In genomic region chr13:69487108-69487507, GRCm38 (mm10) we compare ENCODE assay signal across 18 mouse cellular contexts. TPM values are rescaled to one million over a fixed set of nuclear protein-coding genes. Genes with fewer than 3 reads are reported as not detected.
DNase-seq lines count a peak whose midpoint lies in the region; ATAC-seq and TF ChIP-seq lines count a peak whose summit lies in the region.
"Had no signal": no experiment of that assay in that cellular context is flagged by ENCODE, and none has a peak within 500 bp of the region (broad histone marks: within the 10 kb centered on the region; RNA-seq: fewer than 3 reads in every experiment).

No protein-coding gene starts in this region.

- H3K27ac ChIP-seq in embryonic facial prominence, embryonic 13.5 days = no peak overlapping the region
- no peak overlapping the region for H3K27ac ChIP-seq in embryonic facial prominence, embryonic 10.5 days (replicated peaks)
- H3K27ac ChIP-seq in intestine, embryonic 15.5 days = no peak overlapping the region
- no peak overlapping the region for H3K27ac ChIP-seq in intestine, embryonic 16.5 days (ENCODE audit: low read length)
- no peak overlapping the region for H3K27ac ChIP-seq in lung, postnatal 0 days (ENCODE audit: low read length)
- no peak overlapping the region for H3K27ac ChIP-seq in embryonic facial prominence, embryonic 15.5 days (replicated peaks)
- H3K27ac ChIP-seq in left cerebral cortex, adult 2 months = no peak overlapping the region
- H3K27ac ChIP-seq: heart, adult 2 months; liver, embryonic 15.5 days had no signal

- H3K4me1 ChIP-seq in embryonic facial prominence, embryonic 13.5 days = peaks cover 28% of the 10 kb centered on the region
- H3K4me1 ChIP-seq in embryonic facial prominence, embryonic 10.5 days = peaks cover 24% of the 10 kb centered on the region
- H3K4me1 ChIP-seq in intestine, embryonic 15.5 days (replicated peaks) = peaks cover 9% of the 10 kb centered on the region; the same call in 1 of the 2 replicates
- H3K4me1 ChIP-seq in intestine, embryonic 16.5 days (ENCODE audit: control insufficient read depth, insufficient read depth, low read length) = peaks cover 11% of the 10 kb centered on the region
- peaks cover 11% of the 10 kb centered on the region for H3K4me1 ChIP-seq in lung, postnatal 0 days (ENCODE audit: insufficient read depth, low read depth, low read length)
- peaks cover 16% of the 10 kb centered on the region for H3K4me1 ChIP-seq in embryonic facial prominence, embryonic 15.5 days
- H3K4me1 ChIP-seq: liver, embryonic 15.5 days had no signal

- DNase-seq in embryonic facial prominence, embryonic 10.5 days (ENCODE audit: low spot score) = no peak
- DNase-seq in lung, postnatal 0 days (ENCODE audit: low spot score) = peak; percentile 51
- no peak for DNase-seq in lung, postnatal 4 days
- no peak for DNase-seq in left cerebral cortex, adult 2 months (ENCODE audit: extremely low spot score in 1 of 2, low spot score in 2 of 2)
- DNase-seq: cerebellum, adult 11-12 months; cerebellum, postnatal 36 days; gastrocnemius, postnatal 10 days; heart, adult 2 months; heart, postnatal 36 days; kidney, postnatal 10 days; spleen, adult 18-20 months had no signal

- H3K4me3 ChIP-seq in embryonic facial prominence, embryonic 13.5 days = no peak overlapping the region
- H3K4me3 ChIP-seq in embryonic facial prominence, embryonic 10.5 days = no peak overlapping the region
- no peak overlapping the region for H3K4me3 ChIP-seq in intestine, embryonic 15.5 days (replicated peaks)
- H3K4me3 ChIP-seq in intestine, embryonic 16.5 days (ENCODE audit: low read length) = no peak overlapping the region
- H3K4me3 ChIP-seq in lung, postnatal 0 days (ENCODE audit: low read depth, low read length) = no peak overlapping the region
- H3K4me3 ChIP-seq in embryonic facial prominence, embryonic 15.5 days (replicated peaks) = peak overlapping the region; percentile 17; the same call in 1 of the 2 replicates
- H3K4me3 ChIP-seq in left cerebral cortex, adult 2 months = no peak overlapping the region; the same call in 1 of the 2 replicates
- H3K4me3 ChIP-seq: heart, adult 2 months; liver, embryonic 15.5 days; megakaryocyte, embryonic 14.5 days had no signal

- no peak for TF ChIP-seq CTCF in lung, postnatal 0 days (IDR thresholded peaks at IDR 0.05)
- no peak; the same call in 1 of the 2 replicates for TF ChIP-seq CTCF in left cerebral cortex, adult 2 months (IDR thresholded peaks at IDR 0.05)

- TF ChIP-seq EP300 in lung, postnatal 0 days (IDR thresholded peaks at IDR 0.05) = peak; percentile 56

- H3K9ac ChIP-seq in embryonic facial prominence, embryonic 13.5 days = no peak overlapping the region
- no peak overlapping the region for H3K9ac ChIP-seq in intestine, embryonic 15.5 days
- no peak overlapping the region for H3K9ac ChIP-seq in intestine, embryonic 16.5 days (ENCODE audit: low read depth, low read length)
- H3K9ac ChIP-seq in lung, postnatal 0 days (replicated peaks; ENCODE audit: low read depth) = no peak overlapping the region
- H3K9ac ChIP-seq in embryonic facial prominence, embryonic 15.5 days = no peak overlapping the region
- H3K9ac ChIP-seq: liver, embryonic 15.5 days had no signal

- 81% methylated on average over 7 of the region's 7 CpGs for WGBS in embryonic facial prominence, embryonic 13.5 days
- 84% methylated on average over 7 of the region's 7 CpGs for WGBS in embryonic facial prominence, embryonic 10.5 days
- 76% methylated on average over 7 of the region's 7 CpGs for WGBS in intestine, embryonic 15.5 days
- WGBS in intestine, embryonic 16.5 days = 85% methylated on average over 7 of the region's 7 CpGs
- whole genome bisulfite sequencing in lung, postnatal 0 days = 51% methylated on average over 7 of the region's 7 CpGs
- 82% methylated on average over 7 of the region's 7 CpGs for WGBS in embryonic facial prominence, embryonic 15.5 days

- intact Hi-C loops in left cerebral cortex, adult 2 months (cut with DNase I) = no loop called here

- no peak for ATAC-seq in embryonic facial prominence, embryonic 13.5 days (ENCODE audit: insufficient number of reproducible peaks, insufficient read depth, low FRiP score, low TSS enrichment, low read depth)
- no peak for ATAC-seq in intestine, embryonic 15.5 days
- ATAC-seq in intestine, embryonic 16.5 days = no peak
- ATAC-seq in lung, postnatal 0 days = peak; percentile 60
- ATAC-seq in embryonic facial prominence, embryonic 15.5 days (ENCODE audit: insufficient number of reproducible peaks, low FRiP score, low TSS enrichment, low read depth) = no peak
- ATAC-seq: inflammation-experienced regulatory T-cells, adult 6 months had no signal

- peaks cover 69% of the 10 kb centered on the region for H3K27me3 ChIP-seq in embryonic facial prominence, embryonic 13.5 days
- H3K27me3 ChIP-seq in embryonic facial prominence, embryonic 10.5 days (replicated peaks; ENCODE audit: low read depth, poor library complexity, severe bottlenecking) = peaks cover 70% of the 10 kb centered on the region
- H3K27me3 ChIP-seq in intestine, embryonic 15.5 days (replicated peaks) = peaks cover 28% of the 10 kb centered on the region
- H3K27me3 ChIP-seq in intestine, embryonic 16.5 days (replicated peaks; ENCODE audit: control insufficient read depth, insufficient read depth, low read length) = peaks cover 20% of the 10 kb centered on the region
- 0 out of 2 replicates have a peak, but pooled peaks cover 5% of the 10 kb centered on the region for H3K27me3 ChIP-seq in lung, postnatal 0 days (replicated peaks; ENCODE audit: insufficient read depth, low read length)
- H3K27me3 ChIP-seq in embryonic facial prominence, embryonic 15.5 days = peaks cover 48% of the 10 kb centered on the region

- H3K4me2 ChIP-seq in embryonic facial prominence, embryonic 13.5 days = peak overlapping the region; percentile 56; the same call in 1 of the 2 replicates
- 0 out of 2 replicates have a peak overlapping the region, but pooled peaks have one; percentile 58 for H3K4me2 ChIP-seq in intestine, embryonic 15.5 days (replicated peaks)
- H3K4me2 ChIP-seq in intestine, embryonic 16.5 days (ENCODE audit: low read depth, low read length) = no peak overlapping the region
- H3K4me2 ChIP-seq in lung, postnatal 0 days (replicated peaks; ENCODE audit: low read depth, low read length) = peak overlapping the region; percentile 52
- H3K4me2 ChIP-seq in embryonic facial prominence, embryonic 15.5 days (replicated peaks) = no peak overlapping the region; the same call in 1 of the 2 replicates

- H3K36me3 ChIP-seq in embryonic facial prominence, embryonic 13.5 days = no peaks in the 10 kb centered on the region
- H3K36me3 ChIP-seq in embryonic facial prominence, embryonic 10.5 days (replicated peaks) = no peaks in the 10 kb centered on the region
- no peaks in the 10 kb centered on the region for H3K36me3 ChIP-seq in intestine, embryonic 15.5 days
- no peaks in the 10 kb centered on the region for H3K36me3 ChIP-seq in intestine, embryonic 16.5 days (ENCODE audit: control insufficient read depth, insufficient read depth, low read length)
- H3K36me3 ChIP-seq in lung, postnatal 0 days (ENCODE audit: insufficient read depth, low read length) = no peaks in the 10 kb centered on the region
- no peaks in the 10 kb centered on the region for H3K36me3 ChIP-seq in embryonic facial prominence, embryonic 15.5 days
- H3K36me3 ChIP-seq: liver, embryonic 15.5 days had no signal

- H3K9me3 ChIP-seq in embryonic facial prominence, embryonic 13.5 days = no peaks in the 10 kb centered on the region
- no peaks in the 10 kb centered on the region for H3K9me3 ChIP-seq in embryonic facial prominence, embryonic 10.5 days
- H3K9me3 ChIP-seq in intestine, embryonic 15.5 days = no peaks in the 10 kb centered on the region
- H3K9me3 ChIP-seq in intestine, embryonic 16.5 days (ENCODE audit: control insufficient read depth, low read length) = no peaks in the 10 kb centered on the region
- no peaks in the 10 kb centered on the region for H3K9me3 ChIP-seq in lung, postnatal 0 days (ENCODE audit: low read length)
- no peaks in the 10 kb centered on the region for H3K9me3 ChIP-seq in embryonic facial prominence, embryonic 15.5 days (replicated peaks)
- H3K9me3 ChIP-seq: liver, embryonic 15.5 days; megakaryocyte, embryonic 14.5 days had no signal

RNA-seq across cellular contexts. Expression of gene Nsun2, which starts 46.4 kb away (rescaled TPM):
- polyA plus RNA-seq in embryonic facial prominence, embryonic 13.5 days (2015; fragmentation: Nextera tagmentation; extraction: Ambion mirVana) = 119 and 121 TPM in 2 replicates
- 166 and 173 TPM in 2 replicates for polyA plus RNA-seq in embryonic facial prominence, embryonic 10.5 days (2016; fragmentation: Nextera tagmentation; extraction: Ambion mirVana)
- polyA plus RNA-seq in intestine, embryonic 15.5 days (2015; fragmentation: Nextera tagmentation; extraction: Ambion mirVana) = 128 and 131 TPM in 2 replicates
- polyA plus RNA-seq in intestine, embryonic 16.5 days (2015; fragmentation: Nextera tagmentation; extraction: Ambion mirVana) = 101 and 115 TPM in 2 replicates
- polyA plus RNA-seq in lung, postnatal 0 days (2015; fragmentation: Nextera tagmentation; extraction: Ambion mirVana) = 34.7 and 38.1 TPM in 2 replicates
- polyA plus RNA-seq in embryonic facial prominence, embryonic 15.5 days (2015; fragmentation: Nextera tagmentation; extraction: Ambion mirVana) = 116 and 119 TPM in 2 replicates
- 10 to 100 TPM; 83.2 to 93.0 TPM for total RNA-seq in left cerebral cortex, adult 2 months (2021)

RNA-seq across cellular contexts. Expression of gene Tent4a, which starts 47.3 kb away (rescaled TPM):
- 6.4 and 7.2 TPM in 2 replicates for polyA plus RNA-seq in embryonic facial prominence, embryonic 13.5 days (2015; fragmentation: Nextera tagmentation; extraction: Ambion mirVana)
- polyA plus RNA-seq in embryonic facial prominence, embryonic 10.5 days (2016; fragmentation: Nextera tagmentation; extraction: Ambion mirVana) = 5.0 TPM in 2 replicates
- 4.0 and 4.6 TPM in 2 replicates for polyA plus RNA-seq in intestine, embryonic 15.5 days (2015; fragmentation: Nextera tagmentation; extraction: Ambion mirVana)
- polyA plus RNA-seq in intestine, embryonic 16.5 days (2015; fragmentation: Nextera tagmentation; extraction: Ambion mirVana) = 2.7 and 3.7 TPM in 2 replicates
- 3.1 TPM in 2 replicates for polyA plus RNA-seq in lung, postnatal 0 days (2015; fragmentation: Nextera tagmentation; extraction: Ambion mirVana)
- 6.0 and 6.1 TPM in 2 replicates for polyA plus RNA-seq in embryonic facial prominence, embryonic 15.5 days (2015; fragmentation: Nextera tagmentation; extraction: Ambion mirVana)
- total RNA-seq in left cerebral cortex, adult 2 months (2021) = 10 to 100 TPM; 46.5 to 48.2 TPM

Comparison
In these comparisons a context has a peak if more than half of its experiments do, and no peak if none do; other contexts are left out.
1. H3K4me2 ChIP-seq: peak in embryonic facial prominence, embryonic 13.5 days (single experiment), intestine, embryonic 15.5 days (single experiment) and lung, postnatal 0 days (single experiment); none in intestine, embryonic 16.5 days (single experiment) and embryonic facial prominence, embryonic 15.5 days (single experiment).